Mouse (Mus musculus): ENCODE results near the gene Gas2l3. TPM values are rescaled to one million over a fixed set of nuclear protein-coding genes. Genes with fewer than 3 reads are reported as not detected.

Gas2l3 gene
- total and polyA plus RNA-seq, 2 experiments from 2014 or later, result 1.7 to 3.7 TPM

GRCm38 (mm10) chr10:89383462-89383861 is 60.3 kb downstream of the Gas2l3 start:
- no peaks in the 10 kb centered on the region for H3K9me3 ChIP-seq (ENCODE audit: low read length)
- no peak overlapping the region for H3K27ac ChIP-seq (ENCODE audit: low read depth, low read length)
- no peaks in the 10 kb centered on the region for H3K27me3 ChIP-seq (ENCODE audit: insufficient read depth, low read length)
- no peak overlapping the region for H3K4me2 ChIP-seq (ENCODE audit: low read depth, low read length, poor library complexity, severe bottlenecking)
- peak; percentile 78 for TF ChIP-seq CTCF (IDR thresholded peaks at IDR 0.05)
- H3K36me3 ChIP-seq (ENCODE audit: insufficient read depth, low read length), result no peaks in the 10 kb centered on the region
- no peak overlapping the region for H3K9ac ChIP-seq (replicated peaks; ENCODE audit: low read length, poor library complexity, severe bottlenecking)
- DNase-seq (ENCODE audit: low spot score), result peak; percentile 79
- peak; percentile 49; the same call in 1 of the 2 replicates for ATAC-seq (ENCODE audit: low FRiP score)
- 7% methylated on average over 5 of the region's 5 CpGs for WGBS
- no peaks in the 10 kb centered on the region for H3K4me1 ChIP-seq (ENCODE audit: insufficient read depth, low read length)
- H3K4me3 ChIP-seq (ENCODE audit: low read depth, low read length), result no peak overlapping the region

GRCm38 (mm10) chr10:89377750-89378149 is 66.0 kb downstream of the Gas2l3 start:
- no peak for TF ChIP-seq CTCF (IDR thresholded peaks at IDR 0.05)
- DNase-seq (ENCODE audit: low spot score) (no peak), ATAC-seq (ENCODE audit: low FRiP score) (no peak)
- H3K4me1 ChIP-seq (ENCODE audit: insufficient read depth, low read length), result no peaks in the 10 kb centered on the region
- no peak overlapping the region for H3K4me3 ChIP-seq (ENCODE audit: low read depth, low read length)
- 65% methylated on average over 4 of the region's 4 CpGs for WGBS
- H3K27ac ChIP-seq (ENCODE audit: low read depth, low read length), result no peak overlapping the region
- H3K27me3 ChIP-seq (ENCODE audit: insufficient read depth, low read length), result no peaks in the 10 kb centered on the region
- H3K4me2 ChIP-seq (ENCODE audit: low read depth, low read length, poor library complexity, severe bottlenecking), result no peak overlapping the region
- no peak overlapping the region for H3K9ac ChIP-seq (replicated peaks; ENCODE audit: low read length, poor library complexity, severe bottlenecking)
- no peaks in the 10 kb centered on the region for H3K9me3 ChIP-seq (ENCODE audit: low read length)
- H3K36me3 ChIP-seq (ENCODE audit: insufficient read depth, low read length), result no peaks in the 10 kb centered on the region

GRCm38 (mm10) chr10:89370051-89370450 is 73.7 kb downstream of the Gas2l3 start:
- TF ChIP-seq CTCF (IDR thresholded peaks at IDR 0.05), result no peak
- Histone ChIP-seq H3K9ac (replicated peaks; ENCODE audit: low read length, poor library complexity, severe bottlenecking) (no peak overlapping the region), H3K9me3 (ENCODE audit: low read length) (no peaks in the 10 kb centered on the region), H3K27me3 (ENCODE audit: insufficient read depth, low read length) (no peaks in the 10 kb centered on the region), H3K4me1 (ENCODE audit: insufficient read depth, low read length) (no peaks in the 10 kb centered on the region), H3K27ac (ENCODE audit: low read depth, low read length) (no peak overlapping the region), H3K36me3 (ENCODE audit: insufficient read depth, low read length) (no peaks in the 10 kb centered on the region), H3K4me2 (ENCODE audit: low read depth, low read length, poor library complexity, severe bottlenecking) (no peak overlapping the region), H3K4me3 (ENCODE audit: low read depth, low read length) (no peak overlapping the region)
- no peak for ATAC-seq (ENCODE audit: low FRiP score)
- WGBS, result 69% methylated on average over 1 of the region's 1 CpGs
- DNase-seq (ENCODE audit: low spot score), result no peak

- H3K9ac ChIP-seq (replicated peaks; ENCODE audit: low read length, poor library complexity, severe bottlenecking), result no peak overlapping the region
- no peak overlapping the region for H3K27ac ChIP-seq (ENCODE audit: low read depth, low read length)
- TF ChIP-seq CTCF (IDR thresholded peaks at IDR 0.05), result no peak
- WGBS, result 82% methylated on average over 3 of the region's 3 CpGs
- ATAC-seq (ENCODE audit: low FRiP score) (no peak), DNase-seq (ENCODE audit: low spot score) (no peak)
- H3K4me3 ChIP-seq (ENCODE audit: low read depth, low read length), result no peak overlapping the region
- H3K4me1 ChIP-seq (ENCODE audit: insufficient read depth, low read length), result no peaks in the 10 kb centered on the region
- no peaks in the 10 kb centered on the region for H3K36me3 ChIP-seq (ENCODE audit: insufficient read depth, low read length)
- H3K27me3 ChIP-seq (ENCODE audit: insufficient read depth, low read length), result no peaks in the 10 kb centered on the region
- no peak overlapping the region for H3K4me2 ChIP-seq (ENCODE audit: low read depth, low read length, poor library complexity, severe bottlenecking)
- H3K9me3 ChIP-seq (ENCODE audit: low read length), result 0 out of 2 replicates have a peak, but pooled peaks cover 2% of the 10 kb centered on the region
Measured at GRCm38 (mm10) chr10:89358933-89359332, 84.8 kb downstream of the Gas2l3 start.

Other genes starting within 250 kb of the Gas2l3 start
- 11.3 and 14.7 TPM in 2 replicates for gene Ano4, start 99.2 kb downstream of the Gas2l3 start, total RNA-seq (2014; rRNA removed)
- gene Ano4, start 99.2 kb downstream of the Gas2l3 start, polyA plus RNA-seq (2015; fragmentation: Nextera tagmentation; extraction: Ambion mirVana), result 5.8 and 6.2 TPM in 2 replicates
- gene Nr1h4, start 89.6 kb upstream of the Gas2l3 start, total RNA-seq (2014; rRNA removed), result not detected in 2 replicates
- not detected in 2 replicates for gene Nr1h4, start 89.6 kb upstream of the Gas2l3 start, polyA plus RNA-seq (2015; fragmentation: Nextera tagmentation; extraction: Ambion mirVana)
- 1.9 and 3.7 TPM in 2 replicates for gene Slc17a8, start 177.3 kb upstream of the Gas2l3 start, total RNA-seq (2014; rRNA removed)
- gene Slc17a8, start 177.3 kb upstream of the Gas2l3 start, polyA plus RNA-seq (2015; fragmentation: Nextera tagmentation; extraction: Ambion mirVana), result 0.76 and 0.93 TPM in 2 replicates
- gene Scyl2, start 242.3 kb upstream of the Gas2l3 start, total RNA-seq (2014; rRNA removed), result 35.6 and 45.4 TPM in 2 replicates
- gene Scyl2, start 242.3 kb upstream of the Gas2l3 start, polyA plus RNA-seq (2015; fragmentation: Nextera tagmentation; extraction: Ambion mirVana), result 5.8 and 7.0 TPM in 2 replicates

All from midbrain, postnatal 0 days (tissue).